Mouse (Mus musculus) 3T3-L1 (cell line): ENCODE results near the gene Erc1.

ENCODE experiments used
- DNase-seq: peaks from one replicate; pipeline ENCODE4 v3.0.0-alpha.2; 2015; ENCODE audit warnings: low read depth, low spot score

Erc1 gene

DNA sequence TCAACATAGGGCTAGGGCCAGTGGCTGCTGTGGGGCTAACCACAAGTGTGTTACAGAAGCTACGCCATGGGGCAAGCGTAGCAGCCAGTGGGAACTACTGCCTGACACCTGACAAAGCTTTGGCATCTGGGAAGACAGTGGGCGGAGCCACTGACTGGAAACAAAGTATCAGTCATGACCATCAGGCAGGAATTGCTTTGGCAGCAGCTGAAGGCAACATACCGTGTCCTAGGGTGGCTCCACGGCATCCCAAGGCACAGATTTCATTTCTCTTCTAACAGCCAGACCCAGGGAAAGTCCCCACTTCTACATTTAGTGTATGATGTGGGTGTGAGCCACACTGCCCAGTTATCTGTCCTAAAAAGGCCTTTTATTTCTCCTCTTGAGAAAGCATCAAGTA, 321.5 kb downstream of the Erc1 start:
- peak; percentile 44 for DNase-seq

DNA sequence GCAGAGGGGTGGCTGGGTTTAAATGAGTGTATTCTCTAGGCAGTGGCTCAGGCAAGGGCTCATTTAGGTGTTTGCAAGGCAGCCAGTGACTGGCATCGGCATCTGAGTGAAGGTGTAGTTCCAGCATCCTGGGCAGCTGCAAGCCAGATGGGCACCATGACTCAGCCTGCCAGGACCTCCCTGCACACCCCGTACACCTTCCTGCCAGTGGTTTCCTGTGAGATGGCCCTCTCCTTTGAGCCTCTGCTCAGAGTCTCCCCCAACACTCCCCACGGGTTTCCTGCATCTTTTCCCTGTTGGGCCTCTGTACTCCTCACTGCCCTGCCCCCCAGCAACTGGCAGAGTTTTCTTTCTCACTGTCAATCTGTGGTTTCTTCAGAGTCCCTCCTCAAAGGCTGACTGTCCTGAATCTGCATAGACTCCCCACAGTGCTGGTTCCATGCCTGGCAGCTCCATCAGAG, 326.0 kb downstream of the Erc1 start:
- DNase-seq: peak; percentile 71

DNA sequence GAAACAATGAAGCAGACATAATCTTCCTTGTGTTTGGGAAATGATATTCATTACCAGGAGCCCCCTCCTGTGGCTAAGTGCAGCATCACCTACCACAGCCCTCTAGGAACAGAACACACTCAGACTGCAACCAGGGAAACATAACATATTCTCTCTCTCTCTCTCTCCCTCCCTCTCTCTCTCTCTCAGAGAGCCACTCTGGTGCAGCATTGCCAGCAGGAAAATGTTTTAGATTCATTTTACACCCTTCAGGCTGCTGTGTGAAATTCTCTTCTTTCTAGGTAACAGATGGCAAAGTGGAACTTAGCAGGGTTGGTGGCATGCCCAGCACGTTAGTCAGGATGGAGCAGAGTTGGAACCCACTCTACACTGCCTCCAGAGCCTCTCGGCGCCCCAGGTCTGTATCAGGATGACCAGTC, 326.5 kb downstream of the Erc1 start:
- DNase-seq: peak; percentile 58
